Mouse (Mus musculus) neural tube, postnatal 0 days (tissue): ENCODE data around the gene Il2. TPM values are rescaled to one million over a fixed set of nuclear protein-coding genes. Genes with fewer than 3 reads are reported as not detected.

Experiments used
- polyA plus RNA-seq: library from polyadenylated mRNA; unstranded; fragments of >200 nt; fragmentation: Nextera tagmentation; extraction: Ambion mirVana; gene quantifications from 2 replicates; pipeline ENCODE4 v1.2.1, GENCODE M21; 2015

Il2 gene
- 0.42 and 0.63 TPM in 2 replicates for polyA plus RNA-seq

DNA sequence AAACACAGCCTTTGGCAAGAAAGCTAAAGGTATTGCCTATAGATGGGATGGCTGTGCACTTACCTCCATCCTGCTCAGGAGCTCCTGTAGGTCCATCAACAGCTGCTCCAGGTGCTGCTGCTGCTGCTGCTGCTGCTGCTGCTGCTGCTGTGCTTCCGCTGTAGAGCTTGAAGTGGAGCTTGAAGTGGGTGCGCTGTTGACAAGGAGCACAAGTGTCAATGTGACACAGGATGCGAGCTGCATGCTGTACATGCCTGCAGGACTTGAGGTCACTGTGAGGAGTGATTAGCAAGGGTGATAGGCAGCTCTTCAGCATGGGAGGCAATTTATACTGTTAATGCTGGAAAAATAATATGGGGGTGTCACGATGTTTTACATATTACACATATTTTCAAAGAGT lies at the start of gene Il2:
Gene Il2 (minus strand): TSS at position 305 of the 400 bp plus-strand sequence.

Other genes starting within 250 kb of the Il2 start
- 0.06 TPM in 1 of 2 replicates, not detected in the other for gene Adad1, start 62.4 kb downstream of the Il2 start, polyA plus RNA-seq
- gene Il21, start 106.7 kb upstream of the Il2 start, polyA plus RNA-seq: not detected in 2 replicates
- gene Bbs12, start 186.6 kb upstream of the Il2 start, polyA plus RNA-seq: 4.6 and 5.0 TPM in 2 replicates
- gene Cetn4, start 186.7 kb upstream of the Il2 start, polyA plus RNA-seq: 3.6 and 3.7 TPM in 2 replicates
- gene Fgf2, start 222.4 kb upstream of the Il2 start, polyA plus RNA-seq: 1.1 TPM in 2 replicates